Mouse (Mus musculus) pancreas, adult 10 weeks (tissue): ENCODE measurements around the gene Olfr1204. TPM values are rescaled to one million over a fixed set of nuclear protein-coding genes. Genes with fewer than 3 reads are reported as not detected.

ENCODE experiments used
- polyA plus RNA-seq: library from polyadenylated mRNA; stranded (reverse); fragments of 350-450 nt; fragmentation: Illumina TruSeq; extraction: RNeasy Lipid Tissue Mini Kit (QIAGEN cat#74804); gene quantifications from one replicate; pipeline ENCODE4 v1.2.3, GENCODE M21; 2015; ENCODE audit warnings: low read depth, low replicate concordance; ENCODE audit not compliant: insufficient read depth

Gene Olfr1204
- not detected for polyA plus RNA-seq

GRCm38 (mm10) chr2:88848992-88849391 is at the start of gene Olfr1204:
Gene Olfr1204, plus strand, starts transcription at chr2:88849292.

DNA sequence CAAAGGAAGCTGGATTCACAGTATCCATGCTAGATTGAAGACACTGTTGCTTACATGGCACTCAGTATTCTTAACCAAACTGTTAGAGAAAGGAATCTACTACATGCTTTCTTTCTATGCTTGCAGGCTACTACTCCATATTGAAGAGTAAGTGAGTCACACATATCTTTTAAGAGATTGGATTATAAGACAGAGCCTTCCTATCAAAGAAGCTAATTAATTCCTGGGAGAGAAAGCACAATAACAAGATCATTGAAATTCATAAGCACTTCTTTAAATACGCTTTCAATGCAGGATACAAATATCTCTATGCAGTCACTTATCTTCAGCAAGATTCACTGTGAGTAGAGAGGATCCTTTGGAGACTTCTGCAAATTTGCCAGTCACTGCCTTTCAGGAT is 34.9 kb upstream of the Olfr1204 start, which contains the start of gene Olfr1202:
Olfr1202 (plus strand) TSS at position 301 of the 400 bp plus-strand sequence.

DNA sequence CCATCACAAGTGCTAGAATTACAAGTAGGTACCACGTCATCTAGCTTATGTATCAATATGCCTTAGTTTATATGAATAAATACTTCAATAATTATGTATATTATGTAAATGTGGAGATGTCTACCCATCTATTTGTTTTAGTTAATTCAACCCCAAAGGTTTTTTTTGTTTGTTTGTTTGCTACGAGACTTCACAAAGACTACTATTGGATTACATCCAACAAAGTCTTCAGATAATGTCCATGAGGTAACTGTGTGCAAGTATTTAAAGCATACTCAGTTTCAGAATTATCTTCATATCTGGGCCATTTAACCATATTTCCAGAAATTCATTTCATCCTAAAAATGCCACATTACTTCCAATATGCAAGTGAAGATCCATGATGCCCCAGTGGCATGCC is 19.7 kb upstream of the Olfr1204 start, which contains the start of gene Olfr1205:
Olfr1205 (plus strand) TSS at position 301 of the 400 bp plus-strand sequence.

DNA sequence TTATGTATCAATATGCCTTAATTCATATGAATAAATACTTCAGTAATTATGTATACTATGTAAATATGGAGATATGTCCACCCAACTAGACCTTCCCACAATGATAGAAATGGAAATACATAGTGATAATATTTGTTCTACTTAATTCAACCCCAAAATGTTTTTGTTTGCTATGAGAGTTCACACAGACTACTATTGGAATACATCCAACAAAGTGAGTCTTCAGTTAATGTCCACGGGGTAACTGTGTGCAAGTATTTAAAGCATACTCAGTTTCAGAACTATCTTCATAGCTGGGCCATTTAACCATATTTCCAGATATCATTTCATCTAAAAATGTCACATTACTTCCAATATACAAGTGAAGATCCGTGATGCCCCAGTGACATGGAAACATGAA is 13.8 kb downstream of the Olfr1204 start, which contains the start of gene Olfr1206:
Olfr1206 (plus strand) TSS at position 301 of the 400 bp plus-strand sequence.

DNA sequence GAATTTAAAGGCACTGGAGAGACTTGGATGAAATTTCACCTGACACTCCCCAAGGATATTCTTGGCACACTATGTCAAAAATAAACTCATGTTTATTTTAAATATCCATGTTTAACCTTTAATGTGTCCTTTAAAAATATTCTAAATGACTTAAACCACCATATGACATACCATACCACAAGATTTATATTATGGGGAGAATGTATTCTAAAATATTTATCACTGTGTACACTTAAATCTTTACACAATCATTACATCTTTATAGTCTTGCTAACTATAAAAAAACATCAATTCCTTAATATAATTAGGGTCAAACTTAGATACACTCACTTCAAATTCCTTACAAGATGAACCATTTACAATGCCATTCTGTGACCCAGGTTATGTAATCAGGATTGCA is 53.1 kb downstream of the Olfr1204 start, which contains the start of gene Olfr1208:
Olfr1208 (minus strand) TSS at position 101 of the 400 bp plus-strand sequence.

Other genes with a start within 250 kb of the Olfr1204 start
- gene Olfr1191-ps1, start 208.8 kb upstream of the Olfr1204 start, polyA plus RNA-seq: not detected
- not detected for gene Olfr1192-ps1, start 200.8 kb upstream of the Olfr1204 start, polyA plus RNA-seq
- gene Olfr1193, start 173.7 kb upstream of the Olfr1204 start, polyA plus RNA-seq: not detected
- not detected for gene Olfr1195, start 160.1 kb upstream of the Olfr1204 start, polyA plus RNA-seq
- gene Olfr1196, start 144.7 kb upstream of the Olfr1204 start, polyA plus RNA-seq: not detected
- gene Olfr1197, start 116.9 kb upstream of the Olfr1204 start, polyA plus RNA-seq: not detected
- gene Olfr1198, start 97.9 kb upstream of the Olfr1204 start, polyA plus RNA-seq: not detected
- not detected for gene Olfr1199, start 88.8 kb upstream of the Olfr1204 start, polyA plus RNA-seq
- gene Olfr1200, start 78.8 kb upstream of the Olfr1204 start, polyA plus RNA-seq: not detected
- gene Olfr1201, start 56.3 kb upstream of the Olfr1204 start, polyA plus RNA-seq: not detected
- not detected for gene Olfr1202, start 34.8 kb upstream of the Olfr1204 start, polyA plus RNA-seq
- gene Olfr1205, start 19.6 kb upstream of the Olfr1204 start, polyA plus RNA-seq: not detected
- not detected for gene Olfr1206, start 13.9 kb downstream of the Olfr1204 start, polyA plus RNA-seq
- gene Olfr1208, start 53.0 kb downstream of the Olfr1204 start, polyA plus RNA-seq: not detected
- gene Olfr1209, start 65.9 kb downstream of the Olfr1204 start, polyA plus RNA-seq: not detected
- gene Olfr1211, start 88.8 kb downstream of the Olfr1204 start, polyA plus RNA-seq: not detected
- not detected for gene Olfr1212, start 104.7 kb downstream of the Olfr1204 start, polyA plus RNA-seq
- gene Gm13762, start 131.0 kb downstream of the Olfr1204 start, polyA plus RNA-seq: not detected
- not detected for gene Olfr1214, start 143.4 kb downstream of the Olfr1204 start, polyA plus RNA-seq
- not detected for gene Olfr1215, start 157.7 kb downstream of the Olfr1204 start, polyA plus RNA-seq
- not detected for gene Olfr1216, start 169.0 kb downstream of the Olfr1204 start, polyA plus RNA-seq
- gene Olfr1217, start 182.8 kb downstream of the Olfr1204 start, polyA plus RNA-seq: not detected
- not detected for gene Olfr1218, start 211.9 kb downstream of the Olfr1204 start, polyA plus RNA-seq
- not detected for gene Olfr1219, start 234.2 kb downstream of the Olfr1204 start, polyA plus RNA-seq